Mouse (Mus musculus) ES-Bruce4 (cell line): ENCODE measurements around the gene Gm45716. TPM values are rescaled to one million over a fixed set of nuclear protein-coding genes. Genes with fewer than 3 reads are reported as not detected.
"Not testable (repeated sequence)": the region's sequence is repeated elsewhere in the genome, so short reads cannot be mapped to it uniquely, and the experiment has no call there.

Experiments
- H3K27ac ChIP-seq: 2 replicates; pipeline ENCODE4 v1.5.1; 2012; ENCODE audit warnings: low read length, inconsistent platforms; ENCODE audit not compliant: insufficient read depth
- H3K27me3 ChIP-seq: 2 replicates; pipeline ENCODE4 v1.6.1; 2012; ENCODE audit warnings: mild to moderate bottlenecking, low read length, inconsistent platforms; ENCODE audit not compliant: control insufficient read depth, poor library complexity, insufficient read depth, severe bottlenecking
- H3K36me3 ChIP-seq: 2 replicates; pipeline ENCODE4 v1.6.1; 2012; ENCODE audit warnings: inconsistent platforms, mild to moderate bottlenecking, low read length, moderate library complexity; ENCODE audit not compliant: control insufficient read depth, poor library complexity, insufficient read depth, severe bottlenecking
- H3K4me1 ChIP-seq: one replicate; pipeline ENCODE4 v1.8.1; 2011; ENCODE audit warnings: low read length; ENCODE audit not compliant: control insufficient read depth, insufficient read depth
- H3K4me3 ChIP-seq: 2 replicates; pipeline ENCODE4 v1.5.1; 2011; ENCODE audit warnings: low read depth, mild to moderate bottlenecking, low read length
- H3K9ac ChIP-seq: 2 replicates; pipeline ENCODE4 v1.6.1; 2012; ENCODE audit warnings: low read depth, mild to moderate bottlenecking, inconsistent platforms; ENCODE audit not compliant: poor library complexity, severe bottlenecking
- H3K9me3 ChIP-seq: replicated peaks from 2 replicates; pipeline ENCODE4 v1.6.1; 2012; ENCODE audit warnings: mild to moderate bottlenecking, low read length, inconsistent platforms; ENCODE audit not compliant: control insufficient read depth, poor library complexity, insufficient read depth, severe bottlenecking
- CTCF ChIP-seq: IDR thresholded peaks from one replicate; pipeline ENCODE4 v1.8.1; 2011; ENCODE audit warnings: low read depth, low read length
- EP300 ChIP-seq: IDR thresholded peaks from 2 replicates; pipeline ENCODE4 v1.6.1; 2011; ENCODE audit warnings: low read depth, low read length; ENCODE audit not compliant: insufficient read depth
- POLR2A ChIP-seq: IDR thresholded peaks from one replicate; pipeline ENCODE4 v1.8.1; 2011; ENCODE audit warnings: low read length; ENCODE audit not compliant: insufficient read depth
- polyA plus RNA-seq: library from polyadenylated mRNA; stranded (reverse); fragments of >200 nt; gene quantifications from 2 replicates; pipeline ENCODE4 v1.2.4, GENCODE M21; 2011; ENCODE audit warnings: low read depth; ENCODE audit not compliant: missing spikeins, insufficient read depth, insufficient read length

The Gm45716 gene
- polyA plus RNA-seq, 1 experiment = 1.8 TPM

GRCm38 (mm10) chr11:90276150-90276549 lies 88.7 kb downstream of the Gm45716 start:
- Histone ChIP-seq H3K9ac (no peak overlapping the region), H3K36me3 (no peaks in the 10 kb centered on the region), H3K9me3 (no peaks in the 10 kb centered on the region), H3K27ac (no peak overlapping the region), H3K4me3 (no peak overlapping the region), H3K27me3 (no peaks in the 10 kb centered on the region), H3K4me1 (no peaks in the 10 kb centered on the region)
- TF ChIP-seq EP300 (no peak), CTCF (no peak), POLR2A (no peak)

- Histone ChIP-seq H3K9ac (no peak overlapping the region), H3K36me3 (no peaks in the 10 kb centered on the region)
- TF ChIP-seq CTCF (no peak), POLR2A (no peak), EP300 (no peak)
Measured at GRCm38 (mm10) chr11:90276561-90276960, 89.1 kb downstream of the Gm45716 start.

GRCm38 (mm10) chr11:90280069-90280468 lies 92.6 kb downstream of the Gm45716 start:
- no peaks in the 10 kb centered on the region for H3K27me3 ChIP-seq
- H3K9me3 ChIP-seq = no peaks in the 10 kb centered on the region
- no peak overlapping the region for H3K4me3 ChIP-seq
- no peak overlapping the region for H3K27ac ChIP-seq
- H3K9ac ChIP-seq = no peak overlapping the region
- no peaks in the 10 kb centered on the region for H3K4me1 ChIP-seq
- no peaks in the 10 kb centered on the region for H3K36me3 ChIP-seq
- no peak for TF ChIP-seq EP300

More at GRCm38 (mm10) chr11:90276561-90276960, 89.1 kb downstream of the Gm45716 start:
- Histone ChIP-seq H3K27me3 (no peaks in the 10 kb centered on the region), H3K4me1 (no peaks in the 10 kb centered on the region), H3K27ac (no peak overlapping the region), H3K9me3 (no peaks in the 10 kb centered on the region), H3K4me3 (no peak overlapping the region)

- not testable (repeated sequence) for H3K9ac ChIP-seq, H3K27me3 ChIP-seq, H3K36me3 ChIP-seq, H3K27ac ChIP-seq, H3K9me3 ChIP-seq, H3K4me3 ChIP-seq, H3K4me1 ChIP-seq
Measured at GRCm38 (mm10) chr11:90281943-90282342, 94.5 kb downstream of the Gm45716 start.

- Histone ChIP-seq H3K4me3 (no peak overlapping the region), H3K36me3 (no peaks in the 10 kb centered on the region), H3K27ac (no peak overlapping the region), H3K4me1 (no peaks in the 10 kb centered on the region), H3K27me3 (no peaks in the 10 kb centered on the region), H3K9me3 (no peaks in the 10 kb centered on the region), H3K9ac (no peak overlapping the region)
- no peak for TF ChIP-seq CTCF
- no peak for TF ChIP-seq EP300
- no peak for TF ChIP-seq POLR2A
Measured at GRCm38 (mm10) chr11:90283159-90283558, 95.7 kb downstream of the Gm45716 start.

- Histone ChIP-seq H3K36me3 (no peaks in the 10 kb centered on the region), H3K9ac (no peak overlapping the region), H3K4me3 (no peak overlapping the region), H3K9me3 (no peaks in the 10 kb centered on the region), H3K27ac (no peak overlapping the region), H3K4me1 (no peaks in the 10 kb centered on the region), H3K27me3 (no peaks in the 10 kb centered on the region)
- no peak for TF ChIP-seq EP300
- TF ChIP-seq CTCF = no peak
- TF ChIP-seq POLR2A = no peak
Measured at GRCm38 (mm10) chr11:90283601-90284000, 96.1 kb downstream of the Gm45716 start.
